Mouse (Mus musculus) lung, adult 2 months (tissue): ENCODE results near the gene Asb5.
"Not testable (repeated sequence)": the region's sequence is repeated elsewhere in the genome, so short reads cannot be mapped to it uniquely, and the experiment has no call there.

Experiments used
- CTCF ChIP-seq: fragments of 200-500 bp; IDR thresholded peaks from 2 replicates; pipeline ENCODE4 v1.5.1; 2011; ENCODE audit warnings: mild to moderate bottlenecking, low read length, control low read depth; ENCODE audit not compliant: insufficient read depth
- POLR2A ChIP-seq: fragments of 200-500 bp; IDR thresholded peaks from 2 replicates; pipeline ENCODE4 v1.6.1; 2011; ENCODE audit warnings: low read depth, mild to moderate bottlenecking, control low read depth, low read length, borderline replicate concordance; ENCODE audit errors: extremely low read depth

DNA sequence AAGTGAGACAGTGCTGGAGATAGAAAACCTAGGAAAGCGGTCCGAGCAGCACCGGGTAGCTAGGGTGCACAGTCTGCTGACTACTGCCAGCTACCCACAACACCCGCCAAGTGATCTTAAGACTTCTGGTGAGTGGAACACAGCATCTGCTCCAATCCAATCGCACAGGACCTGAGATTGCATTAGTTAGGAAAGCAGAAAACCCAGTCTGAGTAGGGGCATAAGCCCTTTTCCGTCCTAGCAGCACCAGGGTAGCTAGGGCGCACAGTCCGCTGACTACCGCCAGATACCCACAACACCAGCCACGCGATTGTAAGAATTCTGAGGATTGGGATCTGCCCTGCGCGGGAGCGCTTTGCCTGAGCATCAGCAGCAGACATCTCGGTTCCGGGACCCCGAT is 87.3 kb downstream of the Asb5 start:
- not testable (repeated sequence) for TF ChIP-seq CTCF, POLR2A
